Mouse (Mus musculus): ENCODE results near the gene Cds2. TPM values are rescaled to one million over a fixed set of nuclear protein-coding genes. Genes with fewer than 3 reads are reported as not detected.
"Not testable (repeated sequence)": the region's sequence is repeated elsewhere in the genome, so short reads cannot be mapped to it uniquely, and the experiment has no call there.

Cds2 gene
- polyA plus RNA-seq, 1 experiment from 2014 or later, result 12.9 TPM

DNA sequence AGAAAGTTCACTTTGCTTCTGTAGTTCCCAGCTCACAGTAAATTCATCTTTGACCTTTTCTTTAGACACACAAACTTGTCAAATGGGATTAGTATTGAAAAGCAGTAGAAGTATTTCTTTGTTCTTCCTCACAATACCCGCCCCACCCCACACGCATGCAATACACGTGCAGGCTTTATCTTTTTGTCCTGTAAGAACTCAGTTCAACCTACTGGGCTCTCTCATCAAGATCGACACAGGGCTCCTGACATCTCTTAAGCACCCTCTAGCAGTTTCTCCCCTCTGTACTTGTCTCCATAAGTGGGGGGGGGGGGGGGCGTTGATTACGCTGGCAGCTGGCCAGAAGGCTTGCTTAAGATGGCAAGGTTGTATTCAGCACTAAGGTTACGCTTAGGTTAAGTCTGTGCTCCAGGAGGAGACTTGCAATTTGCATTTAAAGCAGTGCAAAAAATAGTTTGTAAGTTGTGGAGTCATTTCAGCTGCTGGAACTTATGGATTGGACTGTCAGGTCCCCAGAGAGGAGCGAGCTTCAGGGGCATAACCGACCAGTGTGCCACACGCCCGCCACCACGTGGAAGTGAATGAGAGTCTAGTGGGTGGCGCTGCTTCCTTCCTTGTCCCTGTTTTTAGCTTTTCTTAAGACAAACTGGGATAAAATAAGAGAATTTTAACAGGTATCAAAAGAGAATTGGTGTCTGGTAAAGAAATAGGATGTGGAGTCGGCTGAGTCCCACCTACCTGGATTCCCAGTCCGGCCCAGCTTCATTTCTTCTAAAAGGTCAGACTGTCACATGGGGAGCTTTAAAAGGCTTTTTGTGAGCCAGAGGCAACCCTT, 20.5 kb downstream of the Cds2 start:
- Histone ChIP-seq H3K4me1 (replicated peaks; ENCODE audit: control insufficient read depth, insufficient read depth, low read length) (peaks cover 44% of the 10 kb centered on the region), H3K4me3 (ENCODE audit: low read depth, low read length) (no peak overlapping the region), H3K27ac (ENCODE audit: low read depth, low read length) (peak overlapping the region; percentile 38; the same call in 1 of the 2 replicates), H3K27me3 (replicated peaks; ENCODE audit: control insufficient read depth, insufficient read depth, low read length) (no peaks in the 10 kb centered on the region), H3K9ac (ENCODE audit: low read depth, low read length) (no peak overlapping the region), H3K4me2 (no peak overlapping the region; the same call in 1 of the 2 replicates), H3K9me3 (ENCODE audit: control insufficient read depth, low read length) (no peaks in the 10 kb centered on the region), H3K36me3 (ENCODE audit: control insufficient read depth, insufficient read depth, low read length) (no peaks in the 10 kb centered on the region)
- 63% methylated on average over 15 of the region's 15 CpGs for WGBS
- 0 out of 2 replicates have a peak, but pooled peaks have one; percentile 27 for ATAC-seq (replicated peaks; ENCODE audit: low FRiP score)
- no peak for DNase-seq (ENCODE audit: low spot score)

DNA sequence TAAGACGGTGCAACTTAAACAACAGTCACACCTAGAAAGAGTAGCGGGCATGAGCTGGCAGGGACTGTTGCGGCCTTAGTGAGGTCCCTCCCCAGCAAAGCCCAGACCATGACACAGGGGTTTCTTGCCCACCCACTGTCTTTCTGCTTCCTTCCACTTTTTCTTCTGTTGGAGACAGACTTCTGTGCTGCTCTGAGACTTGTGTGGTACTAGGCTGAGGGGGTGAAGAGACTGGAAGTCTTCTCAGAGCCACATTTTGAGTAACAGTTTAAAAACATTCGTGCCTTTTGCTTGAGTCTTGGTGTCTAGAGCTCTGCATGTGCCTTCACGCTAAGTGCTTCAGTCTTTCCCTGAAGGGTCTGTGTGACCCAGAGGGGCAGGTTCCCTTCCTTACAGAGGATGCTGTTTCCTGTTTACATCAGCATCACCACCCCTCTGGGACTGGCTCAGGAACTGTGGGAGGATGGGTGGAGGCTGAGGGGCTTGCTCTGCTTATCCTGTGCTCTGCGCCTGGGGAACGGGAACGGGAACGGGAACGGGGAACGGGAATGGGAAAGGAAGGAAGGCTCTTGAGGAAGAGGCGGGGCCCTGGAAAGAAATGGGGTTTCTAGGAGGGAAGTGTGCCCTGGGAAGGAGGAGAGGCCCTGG, 21.7 kb downstream of the Cds2 start:
- H3K4me1 ChIP-seq (replicated peaks; ENCODE audit: control insufficient read depth, insufficient read depth, low read length), result peaks cover 39% of the 10 kb centered on the region
- no peaks in the 10 kb centered on the region for H3K27me3 ChIP-seq (replicated peaks; ENCODE audit: control insufficient read depth, insufficient read depth, low read length)
- DNase-seq (ENCODE audit: low spot score) (no peak), ATAC-seq (replicated peaks; ENCODE audit: low FRiP score) (peak; percentile 45)
- no peaks in the 10 kb centered on the region for H3K9me3 ChIP-seq (ENCODE audit: control insufficient read depth, low read length)
- H3K36me3 ChIP-seq (ENCODE audit: control insufficient read depth, insufficient read depth, low read length), result no peaks in the 10 kb centered on the region
- peak overlapping the region; percentile 13; the same call in 1 of the 2 replicates for H3K4me2 ChIP-seq
- H3K27ac ChIP-seq (ENCODE audit: low read depth, low read length), result peak overlapping the region; percentile 29
- 53% methylated on average over 12 of the region's 12 CpGs for WGBS
- H3K9ac ChIP-seq (ENCODE audit: low read depth, low read length), result no peak overlapping the region
- no peak overlapping the region for H3K4me3 ChIP-seq (ENCODE audit: low read depth, low read length)

DNA sequence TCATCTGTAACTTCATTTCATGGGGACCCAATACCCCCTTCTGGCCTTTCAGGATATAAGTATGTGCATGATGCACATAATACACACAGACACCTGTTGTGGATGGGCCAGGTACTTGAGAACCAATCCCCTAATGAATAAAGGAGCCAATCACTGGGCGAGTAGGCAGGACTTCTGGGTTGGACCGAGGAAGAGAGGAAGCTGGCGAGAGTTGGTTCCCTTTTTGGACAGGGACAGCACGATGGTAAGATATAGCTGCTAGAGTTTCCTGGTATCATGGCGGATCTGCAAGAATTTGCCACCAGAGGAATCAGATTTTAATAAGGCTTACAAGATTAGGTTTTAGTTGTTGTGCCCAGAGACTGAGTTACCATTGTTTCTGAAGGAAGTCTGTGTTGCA, 22.8 kb downstream of the Cds2 start:
- not testable (repeated sequence) for H3K9me3 ChIP-seq (ENCODE audit: control insufficient read depth, low read length); H3K4me2 ChIP-seq; H3K9ac ChIP-seq (ENCODE audit: low read depth, low read length); ATAC-seq (replicated peaks; ENCODE audit: low FRiP score); H3K27me3 ChIP-seq (replicated peaks; ENCODE audit: control insufficient read depth, insufficient read depth, low read length); DNase-seq (ENCODE audit: low spot score); H3K36me3 ChIP-seq (ENCODE audit: control insufficient read depth, insufficient read depth, low read length); H3K4me3 ChIP-seq (ENCODE audit: low read depth, low read length)
- H3K4me1 ChIP-seq (replicated peaks; ENCODE audit: control insufficient read depth, insufficient read depth, low read length), result peaks cover 42% of the 10 kb centered on the region
- peak overlapping the region; percentile 29; the same call in 1 of the 2 replicates for H3K27ac ChIP-seq (ENCODE audit: low read depth, low read length)
- WGBS, result 73% methylated on average over 5 of the region's 5 CpGs

DNA sequence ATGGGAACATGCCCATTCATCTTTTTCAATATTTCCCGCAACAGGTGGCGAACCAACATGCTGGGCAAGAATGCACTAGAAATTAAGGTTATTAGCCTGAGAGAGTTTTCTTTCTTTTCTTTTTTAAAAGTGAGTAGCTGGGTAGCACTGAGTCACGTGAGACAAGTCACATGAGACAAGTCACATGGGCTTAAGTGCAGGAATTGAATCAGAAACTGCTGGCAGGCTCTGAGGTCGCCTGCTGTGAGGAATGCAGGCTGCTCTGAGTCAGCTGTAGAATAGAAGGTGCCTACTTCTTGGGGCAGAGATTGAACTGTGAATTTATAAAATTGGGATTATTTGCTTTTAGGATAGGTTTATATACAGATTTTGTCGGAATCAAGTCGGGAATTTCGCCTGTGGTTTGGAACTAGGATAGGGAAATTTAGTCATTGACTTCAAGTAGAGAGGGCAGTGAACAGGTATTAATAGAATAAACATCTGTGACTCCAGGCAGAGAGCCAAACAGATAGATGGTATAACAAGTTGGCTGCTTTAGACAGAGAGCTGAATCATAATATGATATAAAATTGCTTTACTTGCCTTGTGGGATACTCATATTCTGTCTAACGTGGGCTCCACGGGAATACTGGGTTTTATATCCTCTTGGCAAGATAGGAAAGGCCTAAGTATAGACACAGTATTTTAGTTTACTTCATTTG, 23.6 kb downstream of the Cds2 start:
- ATAC-seq (replicated peaks; ENCODE audit: low FRiP score) (no peak), DNase-seq (ENCODE audit: low spot score) (no peak)
- Histone ChIP-seq H3K27ac (ENCODE audit: low read depth, low read length) (no peak overlapping the region), H3K27me3 (replicated peaks; ENCODE audit: control insufficient read depth, insufficient read depth, low read length) (no peaks in the 10 kb centered on the region), H3K4me1 (replicated peaks; ENCODE audit: control insufficient read depth, insufficient read depth, low read length) (peaks cover 48% of the 10 kb centered on the region), H3K36me3 (ENCODE audit: control insufficient read depth, insufficient read depth, low read length) (no peaks in the 10 kb centered on the region), H3K4me2 (no peak overlapping the region), H3K9ac (ENCODE audit: low read depth, low read length) (no peak overlapping the region), H3K9me3 (ENCODE audit: control insufficient read depth, low read length) (no peaks in the 10 kb centered on the region), H3K4me3 (ENCODE audit: low read depth, low read length) (no peak overlapping the region)
- 89% methylated on average over 9 of the region's 9 CpGs for WGBS

DNA sequence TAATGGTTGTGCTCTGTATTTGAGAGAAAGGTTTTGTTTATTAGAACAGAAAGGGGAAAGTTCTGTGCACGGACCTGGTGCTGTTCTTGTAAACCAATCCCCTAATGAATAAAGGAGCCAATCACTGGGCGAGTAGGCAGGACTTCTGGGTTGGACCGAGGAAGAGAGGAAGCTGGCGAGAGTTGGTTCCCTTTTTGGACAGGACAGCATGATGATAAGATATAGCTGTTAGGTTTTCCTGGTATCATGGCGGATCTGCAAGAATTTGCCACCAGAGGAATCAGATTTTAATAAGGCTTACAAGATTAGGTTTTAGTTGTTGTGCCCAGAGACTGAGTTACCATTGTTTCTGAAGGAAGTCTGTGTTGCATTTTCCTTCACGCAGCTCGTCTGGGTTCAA, 26.3 kb downstream of the Cds2 start:
- not testable (repeated sequence) for H3K9me3 ChIP-seq (ENCODE audit: control insufficient read depth, low read length); DNase-seq (ENCODE audit: low spot score); ATAC-seq (replicated peaks; ENCODE audit: low FRiP score); H3K4me2 ChIP-seq; H3K36me3 ChIP-seq (ENCODE audit: control insufficient read depth, insufficient read depth, low read length); H3K27me3 ChIP-seq (replicated peaks; ENCODE audit: control insufficient read depth, insufficient read depth, low read length); H3K4me3 ChIP-seq (ENCODE audit: low read depth, low read length); H3K9ac ChIP-seq (ENCODE audit: low read depth, low read length); H3K27ac ChIP-seq (ENCODE audit: low read depth, low read length)
- H3K4me1 ChIP-seq (replicated peaks; ENCODE audit: control insufficient read depth, insufficient read depth, low read length), result peaks cover 37% of the 10 kb centered on the region
- WGBS, result 38% methylated on average over 5 of the region's 7 CpGs

DNA sequence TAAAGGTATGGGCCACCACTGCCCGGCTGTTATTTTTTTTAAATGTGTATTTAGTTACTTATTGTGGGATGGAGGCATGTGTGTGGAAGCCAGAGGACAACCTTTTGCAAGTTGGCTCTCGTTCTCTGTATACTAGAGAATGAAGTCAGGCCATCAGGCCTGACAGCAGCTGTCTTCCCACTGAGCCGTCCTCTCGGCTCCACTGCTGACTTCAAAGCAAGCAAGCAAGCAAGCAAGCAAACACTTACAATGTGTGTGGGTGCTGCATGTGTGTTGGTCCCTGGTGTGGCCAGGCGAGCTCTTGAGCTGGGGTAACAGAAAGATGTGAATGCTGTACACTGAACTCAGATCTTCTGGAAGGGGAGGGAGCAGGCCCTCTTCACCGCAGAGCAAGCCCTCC, 27.9 kb downstream of the Cds2 start:
- ATAC-seq (replicated peaks; ENCODE audit: low FRiP score) (no peak), DNase-seq (ENCODE audit: low spot score) (no peak)
- Histone ChIP-seq H3K4me1 (replicated peaks; ENCODE audit: control insufficient read depth, insufficient read depth, low read length) (peaks cover 26% of the 10 kb centered on the region), H3K27me3 (replicated peaks; ENCODE audit: control insufficient read depth, insufficient read depth, low read length) (no peaks in the 10 kb centered on the region), H3K27ac (ENCODE audit: low read depth, low read length) (no peak overlapping the region), H3K9me3 (ENCODE audit: control insufficient read depth, low read length) (no peaks in the 10 kb centered on the region), H3K36me3 (ENCODE audit: control insufficient read depth, insufficient read depth, low read length) (no peaks in the 10 kb centered on the region; the same call in 1 of the 2 replicates), H3K9ac (ENCODE audit: low read depth, low read length) (no peak overlapping the region), H3K4me3 (ENCODE audit: low read depth, low read length) (no peak overlapping the region), H3K4me2 (no peak overlapping the region)
- WGBS, result 77% methylated on average over 6 of the region's 6 CpGs

DNA sequence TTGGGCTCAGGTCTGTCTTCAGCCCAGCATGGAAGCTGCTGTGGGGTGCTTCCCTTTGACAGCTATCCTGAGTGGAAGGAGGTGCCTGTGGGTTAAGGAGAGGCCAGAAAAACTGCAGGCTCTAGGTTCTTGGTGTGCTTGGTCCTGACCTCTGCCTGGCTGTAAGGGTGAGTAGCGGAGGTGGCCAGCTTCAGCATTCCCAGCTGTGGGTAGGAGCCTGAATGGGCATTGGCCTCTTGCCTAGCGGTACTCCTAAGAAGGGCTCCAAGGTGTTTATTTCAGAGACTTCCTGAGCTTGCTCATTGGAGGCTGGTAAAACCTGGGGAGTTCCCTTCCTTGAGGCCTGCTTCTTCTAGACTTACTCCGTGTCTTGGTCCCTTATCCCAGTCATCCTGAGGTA, 28.3 kb downstream of the Cds2 start:
- no peaks in the 10 kb centered on the region for H3K27me3 ChIP-seq (replicated peaks; ENCODE audit: control insufficient read depth, insufficient read depth, low read length)
- no peak overlapping the region for H3K27ac ChIP-seq (ENCODE audit: low read depth, low read length)
- H3K4me2 ChIP-seq, result no peak overlapping the region
- H3K36me3 ChIP-seq (ENCODE audit: control insufficient read depth, insufficient read depth, low read length), result no peaks in the 10 kb centered on the region; the same call in 1 of the 2 replicates
- H3K9me3 ChIP-seq (ENCODE audit: control insufficient read depth, low read length), result no peaks in the 10 kb centered on the region
- DNase-seq (ENCODE audit: low spot score) (no peak), ATAC-seq (replicated peaks; ENCODE audit: low FRiP score) (no peak)
- H3K4me3 ChIP-seq (ENCODE audit: low read depth, low read length), result no peak overlapping the region
- 83% methylated on average over 3 of the region's 3 CpGs for WGBS
- peaks cover 26% of the 10 kb centered on the region for H3K4me1 ChIP-seq (replicated peaks; ENCODE audit: control insufficient read depth, insufficient read depth, low read length)
- H3K9ac ChIP-seq (ENCODE audit: low read depth, low read length), result no peak overlapping the region

DNA sequence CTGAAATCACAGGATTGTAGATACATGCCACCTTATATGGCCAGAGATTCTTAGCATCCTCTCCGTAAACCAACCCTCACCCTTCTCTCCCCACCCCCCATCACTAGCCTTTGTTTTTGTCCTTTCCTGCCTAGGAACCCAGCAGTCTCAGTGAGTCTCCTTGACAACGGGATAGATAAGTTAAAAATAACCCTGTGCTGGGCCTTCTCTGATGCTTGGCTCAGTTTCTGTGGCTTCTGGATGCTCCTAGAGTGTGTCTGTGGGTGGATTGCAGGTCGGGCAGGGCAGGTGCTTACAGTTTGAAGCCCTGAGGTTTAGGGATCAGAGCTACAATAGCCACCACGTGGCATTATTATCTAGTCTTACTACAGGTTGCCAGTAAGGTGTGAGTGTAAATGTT, 29.1 kb downstream of the Cds2 start:
- WGBS, result 18% methylated on average over 4 of the region's 4 CpGs
- no peak for ATAC-seq (replicated peaks; ENCODE audit: low FRiP score)
- Histone ChIP-seq H3K9me3 (ENCODE audit: control insufficient read depth, low read length) (no peaks in the 10 kb centered on the region), H3K4me1 (replicated peaks; ENCODE audit: control insufficient read depth, insufficient read depth, low read length) (peaks cover 26% of the 10 kb centered on the region), H3K27me3 (replicated peaks; ENCODE audit: control insufficient read depth, insufficient read depth, low read length) (no peaks in the 10 kb centered on the region), H3K4me2 (no peak overlapping the region), H3K27ac (ENCODE audit: low read depth, low read length) (no peak overlapping the region), H3K36me3 (ENCODE audit: control insufficient read depth, insufficient read depth, low read length) (no peaks in the 10 kb centered on the region; the same call in 1 of the 2 replicates), H3K9ac (ENCODE audit: low read depth, low read length) (no peak overlapping the region), H3K4me3 (ENCODE audit: low read depth, low read length) (no peak overlapping the region)
- no peak for DNase-seq (ENCODE audit: low spot score)

All from liver, embryonic 11.5 days (tissue).